Mouse (Mus musculus) liver, embryonic 14.5 days (tissue): Measurements from ENCODE around the gene Bcl3.

Experiments used
- CTCF ChIP-seq: IDR thresholded peaks from 2 replicates; pipeline ENCODE4 v1.5.1; 2016; ENCODE audit warnings: antibody characterized with exemption, low read depth, control low read depth
- EP300 ChIP-seq: IDR thresholded peaks from 2 replicates; pipeline ENCODE4 v1.6.1; 2016; ENCODE audit warnings: antibody characterized with exemption, low read depth

GRCm38 (mm10) chr7:19802995-19803394, 19.6 kb downstream of the Bcl3 start:
- TF ChIP-seq CTCF (peak; percentile 88), EP300 (no peak)
